Mouse (Mus musculus): Measurements from ENCODE around the gene Gm10277. TPM values are rescaled to one million over a fixed set of nuclear protein-coding genes. Genes with fewer than 3 reads are reported as not detected.

Gene Gm10277
- total and polyA plus RNA-seq, 3 experiments, result 0.10 TPM; not detected in 2

DNA sequence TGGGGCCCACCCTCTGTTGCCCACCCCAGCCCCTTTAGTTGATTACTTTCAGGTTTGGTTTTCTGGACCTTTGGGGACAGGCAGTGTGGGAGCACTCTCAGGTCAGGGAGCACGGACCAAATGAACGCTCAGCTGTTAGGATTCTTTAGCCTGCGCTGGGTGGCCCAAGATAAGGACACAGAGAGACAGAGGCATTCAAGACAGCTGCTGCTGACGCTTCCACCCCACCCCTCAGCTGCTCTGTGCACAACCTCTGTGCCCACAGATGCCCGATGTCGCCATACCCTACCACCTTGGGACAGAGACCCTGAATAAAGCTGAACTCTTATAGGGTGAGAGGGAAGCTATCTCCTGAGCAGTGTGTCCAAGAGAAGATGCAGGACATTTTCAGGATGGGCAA, 22.5 kb upstream of the Gm10277 start:
- dilution Hi-C loops (cut with MboI; ENCODE audit: extremely low pct_ligation_motif_present, extremely low pct_unique_long_range_greater_than_20kb, low sequenced_read_pairs) (no loop called here), in situ Hi-C loops (cut with MboI; ENCODE audit: low pct_ligation_motif_present, low pct_unique_long_range_greater_than_20kb, low sequenced_read_pairs) (no loop called here)
- H3K79me2 ChIP-seq (replicated peaks; ENCODE audit: control insufficient read depth, extremely low read depth, insufficient read depth, poor library complexity, severe bottlenecking), result no peaks in the 10 kb centered on the region
- no peak for DNase-seq (ENCODE audit: extremely low read depth)
- no peak overlapping the region for H3K9ac ChIP-seq (ENCODE audit: insufficient read depth, low read depth)
- H3K4me2 ChIP-seq (ENCODE audit: insufficient read depth, low read depth, poor library complexity, severe bottlenecking), result no peak overlapping the region
- H3K4me3 ChIP-seq (replicated peaks in 1 of 3; ENCODE audit: low read depth in 2 of 3, low read length in 2 of 3, poor library complexity in 1 of 3), result no peak overlapping the region
- H3K27ac ChIP-seq (ENCODE audit: insufficient read depth, low read depth), result no peak overlapping the region
- H3K36me3 ChIP-seq (replicated peaks in 1 of 2; ENCODE audit: control insufficient read depth in 1 of 2, insufficient read depth in 1 of 2, low read length in 1 of 2), result peaks cover 4 to 75% of the 10 kb centered on the region in 2 experiments
- no peaks in the 10 kb centered on the region for H3K27me3 ChIP-seq (replicated peaks)
- TF ChIP-seq JUN (IDR thresholded peaks at IDR 0.05; ENCODE audit: insufficient read depth, low read depth, low read length) (no peak), MYC (IDR thresholded peaks at IDR 0.05; ENCODE audit: low read depth, low read length) (no peak), GABPA (IDR thresholded peaks at IDR 0.05; ENCODE audit: insufficient replicate concordance, low read depth, low read length) (no peak), UBTF (IDR thresholded peaks at IDR 0.05; ENCODE audit: low read depth, low read length) (no peak)
- no peaks in the 10 kb centered on the region for H3K9me3 ChIP-seq (replicated peaks; ENCODE audit: low read length)
- H3K4me1 ChIP-seq (ENCODE audit: control insufficient read depth in 1 of 2, insufficient read depth in 2 of 2), result no peaks in the 10 kb centered on the region

DNA sequence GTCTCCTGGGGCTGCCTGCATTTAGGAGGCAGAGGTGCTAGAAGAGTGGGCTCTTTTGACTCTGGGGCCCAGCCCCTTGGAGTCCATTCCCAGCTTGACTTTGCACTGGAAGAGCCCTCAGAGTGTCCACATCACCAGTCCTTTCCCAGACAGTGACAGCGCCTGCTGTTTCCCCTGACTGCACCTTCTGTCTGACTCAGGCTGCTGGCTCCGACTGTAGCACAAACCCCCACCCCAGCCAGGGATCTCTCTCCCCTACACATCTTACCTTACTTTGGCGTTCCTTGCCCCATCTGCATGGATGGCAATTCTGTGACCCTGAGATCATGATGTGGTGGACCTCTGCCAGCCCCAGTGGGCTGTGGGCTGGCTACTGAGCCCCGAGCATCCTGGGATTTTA, 21.7 kb upstream of the Gm10277 start:
- Histone ChIP-seq H3K9ac (ENCODE audit: insufficient read depth, low read depth) (no peak overlapping the region), H3K36me3 (replicated peaks in 1 of 2; ENCODE audit: control insufficient read depth in 1 of 2, insufficient read depth in 1 of 2, low read length in 1 of 2) (peaks cover 4 to 70% of the 10 kb centered on the region in 2 experiments), H3K27me3 (replicated peaks) (no peaks in the 10 kb centered on the region), H3K27ac (ENCODE audit: insufficient read depth, low read depth) (no peak overlapping the region), H3K4me1 (ENCODE audit: control insufficient read depth in 1 of 2, insufficient read depth in 2 of 2) (peaks cover 0 to 7% of the 10 kb centered on the region in 2 experiments; a peak in 2 of 4 replicates), H3K79me2 (replicated peaks; ENCODE audit: control insufficient read depth, extremely low read depth, insufficient read depth, poor library complexity, severe bottlenecking) (no peaks in the 10 kb centered on the region), H3K4me2 (ENCODE audit: insufficient read depth, low read depth, poor library complexity, severe bottlenecking) (no peak overlapping the region), H3K4me3 (replicated peaks in 1 of 3; ENCODE audit: low read depth in 2 of 3, low read length in 2 of 3, poor library complexity in 1 of 3) (no peak overlapping the region), H3K9me3 (replicated peaks; ENCODE audit: low read length) (no peaks in the 10 kb centered on the region)
- in situ Hi-C loops (cut with MboI; ENCODE audit: low pct_ligation_motif_present, low pct_unique_long_range_greater_than_20kb, low sequenced_read_pairs) (no loop called here), dilution Hi-C loops (cut with MboI; ENCODE audit: extremely low pct_ligation_motif_present, extremely low pct_unique_long_range_greater_than_20kb, low sequenced_read_pairs) (no loop called here)
- TF ChIP-seq E2F4 (IDR thresholded peaks at IDR 0.05; ENCODE audit: insufficient replicate concordance, low read depth, low read length), result no peak
- TF ChIP-seq CHD2 (IDR thresholded peaks at IDR 0.05; ENCODE audit: low read length), result no peak
- DNase-seq (ENCODE audit: extremely low read depth), result no peak

DNA sequence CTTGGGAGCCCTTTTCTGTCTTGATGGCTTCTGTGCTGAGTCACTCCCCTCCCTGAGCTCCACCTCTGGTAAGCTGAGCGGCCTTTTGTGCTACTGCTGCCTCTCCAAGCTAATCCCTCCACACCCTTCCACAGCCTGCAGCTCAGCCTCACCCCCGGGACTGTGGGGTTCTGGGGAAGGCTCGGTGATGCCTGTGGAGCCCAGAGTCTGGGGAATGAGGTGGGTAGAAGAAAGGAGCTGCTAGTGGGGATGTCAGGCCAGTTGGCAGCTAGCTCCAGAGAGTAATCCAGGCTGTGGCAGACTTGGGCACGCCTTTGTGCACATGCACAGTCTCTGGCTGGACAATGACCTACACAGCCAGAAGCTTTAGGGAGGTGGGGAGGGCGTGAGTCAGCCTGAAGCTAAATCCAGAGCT, 20.5 kb upstream of the Gm10277 start:
- in situ Hi-C loops (cut with MboI; ENCODE audit: low pct_ligation_motif_present, low pct_unique_long_range_greater_than_20kb, low sequenced_read_pairs), result no loop called here
- Histone ChIP-seq H3K9ac (ENCODE audit: insufficient read depth, low read depth) (no peak overlapping the region), H3K27ac (ENCODE audit: insufficient read depth, low read depth) (no peak overlapping the region), H3K4me3 (replicated peaks in 1 of 3; ENCODE audit: low read depth in 2 of 3, low read length in 2 of 3, poor library complexity in 1 of 3) (no peak overlapping the region), H3K27me3 (replicated peaks) (no peaks in the 10 kb centered on the region), H3K9me3 (replicated peaks; ENCODE audit: low read length) (no peaks in the 10 kb centered on the region), H3K36me3 (replicated peaks in 1 of 2; ENCODE audit: control insufficient read depth in 1 of 2, insufficient read depth in 1 of 2, low read length in 1 of 2) (peaks cover 4 to 61% of the 10 kb centered on the region in 2 experiments), H3K4me2 (ENCODE audit: insufficient read depth, low read depth, poor library complexity, severe bottlenecking) (no peak overlapping the region), H3K79me2 (replicated peaks; ENCODE audit: control insufficient read depth, extremely low read depth, insufficient read depth, poor library complexity, severe bottlenecking) (no peaks in the 10 kb centered on the region), H3K4me1 (ENCODE audit: control insufficient read depth in 1 of 2, insufficient read depth in 2 of 2) (peaks cover 7 to 16% of the 10 kb centered on the region in 2 experiments)
- TF ChIP-seq ZKSCAN1 (IDR thresholded peaks at IDR 0.05; ENCODE audit: borderline replicate concordance, low read depth, low read length) (no peak), IRF4 (IDR thresholded peaks at IDR 0.05; ENCODE audit: low read depth, low read length) (no peak), KAT2A (IDR thresholded peaks at IDR 0.05; ENCODE audit: insufficient replicate concordance, low read length) (no peak), UBTF (IDR thresholded peaks at IDR 0.05; ENCODE audit: low read depth, low read length) (no peak), MAZ (IDR thresholded peaks at IDR 0.05; ENCODE audit: low read depth, low read length) (no peak), ELF1 (IDR thresholded peaks at IDR 0.05; ENCODE audit: low read depth, low read length) (no peak), E2F4 (IDR thresholded peaks at IDR 0.05; ENCODE audit: insufficient replicate concordance, low read depth, low read length) (no peak), CTCF (conservative IDR thresholded peaks at IDR 0.05 in 1 of 2, IDR thresholded peaks at IDR 0.05 in 1 of 2; ENCODE audit: low read depth in 2 of 2, low read length in 2 of 2) (no peak), POLR2A (IDR thresholded peaks at IDR 0.05; ENCODE audit: low read depth, low read length) (no peak), MYC (IDR thresholded peaks at IDR 0.05; ENCODE audit: low read depth, low read length) (no peak), ZNF384 (IDR thresholded peaks at IDR 0.05; ENCODE audit: low read depth, low read length) (no peak), ETS1 (conservative IDR thresholded peaks at IDR 0.05; ENCODE audit: low read depth, low read length) (no peak), ZC3H11A (IDR thresholded peaks at IDR 0.05; ENCODE audit: low read depth, low read length) (no peak), SMC3 (IDR thresholded peaks at IDR 0.05; ENCODE audit: low read depth, low read length) (no peak)
- no peak for DNase-seq (ENCODE audit: extremely low read depth)
- dilution Hi-C loops (cut with MboI; ENCODE audit: extremely low pct_ligation_motif_present, extremely low pct_unique_long_range_greater_than_20kb, low sequenced_read_pairs), result no loop called here

All from CH12.LX (cell line).